Mouse (Mus musculus): ENCODE data around the gene Olfr1231.

The Olfr1231 gene

DNA sequence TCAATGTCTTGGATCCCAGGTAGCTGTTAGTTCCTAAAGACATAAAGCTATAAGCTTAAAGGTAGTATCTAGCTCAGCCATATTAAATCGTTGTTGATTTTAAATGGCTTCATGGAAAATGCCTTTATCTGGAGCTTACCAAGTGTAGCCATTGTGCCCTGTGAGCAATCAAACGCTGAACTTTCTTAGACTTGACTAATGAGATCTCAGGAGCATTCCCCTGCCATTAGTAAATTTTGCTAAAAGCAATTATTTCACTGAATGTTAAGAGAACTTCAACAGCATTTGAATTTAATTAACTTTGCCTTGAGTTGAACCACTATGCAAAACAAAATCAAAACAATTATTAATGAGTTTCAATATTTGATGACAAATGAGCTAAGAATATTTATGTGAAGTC, at the start of gene Olfr1231:
TSS of gene Olfr1231 (minus strand) at position 101 of the 400 bp plus-strand sequence.
- in situ Hi-C loops (cut with MboI, MseI) = no loop called here

DNA sequence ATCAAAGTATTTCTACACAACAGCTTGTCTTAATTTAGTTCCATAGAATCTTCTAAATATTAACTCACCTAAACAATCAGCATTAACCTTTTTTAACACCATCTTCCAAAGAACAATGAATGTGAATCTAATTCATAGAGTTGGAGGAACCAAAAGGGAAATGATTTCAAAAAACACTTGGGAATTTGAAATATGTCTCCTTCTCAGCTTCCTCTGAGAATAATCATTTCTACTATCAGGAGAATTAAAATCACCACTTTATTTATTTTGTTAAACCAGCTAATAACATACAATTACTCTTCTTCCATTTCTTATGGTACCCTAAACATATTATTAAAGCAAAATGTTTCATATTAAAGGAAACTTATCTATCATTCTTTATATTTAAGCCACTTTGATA, 35.4 kb upstream of the Olfr1231 start, which contains the start of gene Olfr1233:
TSS of gene Olfr1233 (minus strand) at position 101 of the 400 bp plus-strand sequence.
- in situ Hi-C loops (cut with MboI, MseI) = loop anchor here (25.0 kb wide), 1 partner anchor 1455 kb away; the partner anchor contains the start of gene Olfr1153

- in situ Hi-C loops (cut with MboI, MseI) = loop anchor here (25.0 kb wide), 1 partner anchor 1442 kb away; the partner anchor contains the start of gene Olfr1153
Measured at GRCm38 (mm10) chr2:89329575-89329974, 22.7 kb upstream of the Olfr1231 start, which contains the start of gene Olfr1232. Olfr1232 (minus strand) TSS chr2:89329675.

DNA sequence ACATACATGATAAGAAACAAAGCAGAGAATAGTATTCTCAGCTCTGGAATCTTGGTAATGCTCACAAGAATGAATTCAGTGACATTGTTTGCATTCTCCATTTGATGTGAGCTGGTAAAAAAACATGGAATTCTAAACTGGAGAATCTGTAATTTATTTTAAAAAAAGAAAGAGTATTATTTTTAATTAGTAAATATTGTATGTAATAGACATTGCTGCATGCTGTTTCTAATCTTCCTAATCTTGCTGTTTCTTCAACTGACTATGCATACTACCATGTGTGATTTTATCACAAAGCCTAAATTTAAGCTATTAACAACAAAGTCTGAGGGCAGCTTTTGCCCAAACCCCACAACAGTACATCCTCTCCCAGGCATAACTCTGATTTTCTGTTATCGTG, 9.7 kb downstream of the Olfr1231 start, which contains the start of gene Olfr1230:
TSS of gene Olfr1230 (minus strand) at position 101 of the 400 bp plus-strand sequence.
- in situ Hi-C loops (cut with MboI, MseI) = no loop called here

DNA sequence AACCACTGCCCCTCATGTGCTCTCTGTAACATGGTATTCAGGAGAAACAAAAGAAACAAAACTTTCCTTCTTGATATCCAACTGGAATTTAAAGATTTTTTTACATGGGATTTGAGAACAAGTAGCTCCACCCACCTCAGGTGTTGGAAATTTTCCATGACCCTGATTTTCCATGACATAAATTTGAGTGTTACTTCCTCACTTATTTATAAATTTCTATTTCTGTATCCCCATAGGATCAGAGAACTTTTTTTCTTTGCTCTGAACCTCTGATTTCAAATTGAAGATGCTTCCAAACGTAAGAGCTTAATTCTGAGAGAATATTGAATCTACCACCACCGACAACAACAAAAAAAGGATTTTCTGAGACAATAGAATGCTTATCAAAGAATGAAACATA, 19.0 kb downstream of the Olfr1231 start, which contains the start of gene Olfr1229:
TSS of gene Olfr1229 (minus strand) at position 101 of the 400 bp plus-strand sequence.
- in situ Hi-C loops (cut with MboI, MseI) = no loop called here

DNA sequence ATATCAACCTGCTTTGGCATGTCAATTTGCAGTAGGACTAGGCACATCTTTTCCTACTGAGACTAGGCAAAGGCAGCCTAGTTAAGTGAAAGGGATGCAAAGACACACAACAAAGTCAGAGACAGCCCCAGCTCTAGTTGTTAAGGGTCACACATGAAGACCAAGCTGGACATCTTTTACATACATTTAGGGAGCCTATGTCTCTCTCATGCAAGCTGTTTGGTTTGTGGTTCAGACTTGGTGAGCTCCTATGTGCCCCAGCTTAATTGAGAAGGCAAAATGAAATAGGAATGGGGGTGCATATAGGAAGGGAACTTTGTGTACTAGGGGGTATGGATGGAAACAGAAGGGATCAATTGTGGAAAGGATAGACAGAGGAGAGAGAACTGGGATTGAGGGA, 52.9 kb downstream of the Olfr1231 start, which contains the start of gene Olfr1228:
TSS of gene Olfr1228 (minus strand) at position 101 of the 400 bp plus-strand sequence.
- in situ Hi-C loops (cut with MboI, MseI) = no loop called here
